Mouse (Mus musculus): ENCODE data around the gene Git1. TPM values are rescaled to one million over a fixed set of nuclear protein-coding genes. Genes with fewer than 3 reads are reported as not detected.
A peak's percentile ranks its signal among the peaks of the same experiment; 100 is the strongest.

Gene Git1
- total and polyA plus RNA-seq, 3 experiments, result 9.5 to 90.7 (median 42.8) TPM

- no peak for DNase-seq (ENCODE audit: low spot score)
These were observed 28.7 kb upstream of the Git1 start for GRCm38 (mm10) chr11:77464684-77465083.

GRCm38 (mm10) chr11:77465111-77465510 is 28.3 kb upstream of the Git1 start:
- H3K36me3 ChIP-seq (replicated peaks), result no peaks in the 10 kb centered on the region
- ATAC-seq (ENCODE audit: extremely low read depth, insufficient number of reproducible peaks, low FRiP score, poor library complexity, severe bottlenecking) (no peak), DNase-seq (ENCODE audit: low spot score) (no peak)
- H3K9me3 ChIP-seq (replicated peaks), result no peaks in the 10 kb centered on the region
- H3K4me3 ChIP-seq (ENCODE audit: low read depth, low read length), result no peak overlapping the region
- H3K27me3 ChIP-seq (ENCODE audit: insufficient read depth, low read length), result peaks cover 72% of the 10 kb centered on the region
- TF ChIP-seq POLR2AphosphoS5 (IDR thresholded peaks at IDR 0.05; ENCODE audit: insufficient replicate concordance, low read depth, low read length) (no peak), TAL1 (conservative IDR thresholded peaks at IDR 0.05; ENCODE audit: low read depth, low read length) (no peak), GATA1 (IDR thresholded peaks at IDR 0.05; ENCODE audit: borderline replicate concordance, low read length) (no peak), CTCF (IDR thresholded peaks at IDR 0.05; ENCODE audit: low read depth, low read length) (no peak), GATA2 (IDR thresholded peaks at IDR 0.05; ENCODE audit: borderline replicate concordance, low read depth, low read length) (no peak)
- H3K4me1 ChIP-seq (ENCODE audit: insufficient read depth, low read depth, low read length), result peaks cover 7% of the 10 kb centered on the region; the same call in 1 of the 2 replicates

More at GRCm38 (mm10) chr11:77464684-77465083, 28.7 kb upstream of the Git1 start:
- Histone ChIP-seq H3K4me1 (ENCODE audit: insufficient read depth, low read depth, low read length) (peaks cover 7% of the 10 kb centered on the region; the same call in 1 of the 2 replicates), H3K27me3 (ENCODE audit: insufficient read depth, low read length) (peaks cover 72% of the 10 kb centered on the region), H3K4me3 (ENCODE audit: low read depth, low read length) (no peak overlapping the region), H3K36me3 (replicated peaks) (no peaks in the 10 kb centered on the region), H3K9me3 (replicated peaks) (no peaks in the 10 kb centered on the region)
- ATAC-seq (ENCODE audit: extremely low read depth, insufficient number of reproducible peaks, low FRiP score, poor library complexity, severe bottlenecking), result no peak
- TF ChIP-seq POLR2AphosphoS5 (IDR thresholded peaks at IDR 0.05; ENCODE audit: insufficient replicate concordance, low read depth, low read length), result no peak
- TF ChIP-seq CTCF (IDR thresholded peaks at IDR 0.05; ENCODE audit: low read depth, low read length), result no peak
- TF ChIP-seq GATA1 (IDR thresholded peaks at IDR 0.05; ENCODE audit: borderline replicate concordance, low read length), result no peak
- no peak for TF ChIP-seq TAL1 (conservative IDR thresholded peaks at IDR 0.05; ENCODE audit: low read depth, low read length)
- no peak for TF ChIP-seq GATA2 (IDR thresholded peaks at IDR 0.05; ENCODE audit: borderline replicate concordance, low read depth, low read length)

- Histone ChIP-seq H3K27me3 (ENCODE audit: insufficient read depth, low read length) (peaks cover 72% of the 10 kb centered on the region), H3K9me3 (replicated peaks) (no peaks in the 10 kb centered on the region), H3K4me1 (ENCODE audit: insufficient read depth, low read depth, low read length) (peaks cover 7% of the 10 kb centered on the region; the same call in 1 of the 2 replicates), H3K4me3 (ENCODE audit: low read depth, low read length) (no peak overlapping the region), H3K36me3 (replicated peaks) (no peaks in the 10 kb centered on the region)
- ATAC-seq (ENCODE audit: extremely low read depth, insufficient number of reproducible peaks, low FRiP score, poor library complexity, severe bottlenecking), result no peak
- no peak for DNase-seq (ENCODE audit: low spot score)
- no peak for TF ChIP-seq CTCF (IDR thresholded peaks at IDR 0.05; ENCODE audit: low read depth, low read length)
- no peak for TF ChIP-seq POLR2AphosphoS5 (IDR thresholded peaks at IDR 0.05; ENCODE audit: insufficient replicate concordance, low read depth, low read length)
- TF ChIP-seq TAL1 (conservative IDR thresholded peaks at IDR 0.05; ENCODE audit: low read depth, low read length), result no peak
- TF ChIP-seq GATA1 (IDR thresholded peaks at IDR 0.05; ENCODE audit: borderline replicate concordance, low read length), result no peak
- no peak for TF ChIP-seq GATA2 (IDR thresholded peaks at IDR 0.05; ENCODE audit: borderline replicate concordance, low read depth, low read length)
These were observed 26.8 kb upstream of the Git1 start for GRCm38 (mm10) chr11:77466544-77466943.

- no peak for TF ChIP-seq GATA1 (IDR thresholded peaks at IDR 0.05; ENCODE audit: borderline replicate concordance, low read length)
- TF ChIP-seq TAL1 (conservative IDR thresholded peaks at IDR 0.05; ENCODE audit: low read depth, low read length), result no peak
- no peak for TF ChIP-seq POLR2AphosphoS5 (IDR thresholded peaks at IDR 0.05; ENCODE audit: insufficient replicate concordance, low read depth, low read length)
- no peak overlapping the region for H3K4me3 ChIP-seq (ENCODE audit: low read depth, low read length)
- no peak for ATAC-seq (ENCODE audit: extremely low read depth, insufficient number of reproducible peaks, low FRiP score, poor library complexity, severe bottlenecking)
These were observed 26.2 kb upstream of the Git1 start for GRCm38 (mm10) chr11:77467157-77467556.

GRCm38 (mm10) chr11:77467784-77468183 is 25.6 kb upstream of the Git1 start:
- Histone ChIP-seq H3K27me3 (ENCODE audit: insufficient read depth, low read length) (peaks cover 71% of the 10 kb centered on the region), H3K4me1 (ENCODE audit: insufficient read depth, low read depth, low read length) (peaks cover 2% of the 10 kb centered on the region; the same call in 1 of the 2 replicates), H3K36me3 (replicated peaks) (no peaks in the 10 kb centered on the region), H3K9me3 (replicated peaks) (no peaks in the 10 kb centered on the region), H3K4me3 (ENCODE audit: low read depth, low read length) (no peak overlapping the region)
- DNase-seq (ENCODE audit: low spot score), result no peak
- no peak for TF ChIP-seq TAL1 (conservative IDR thresholded peaks at IDR 0.05; ENCODE audit: low read depth, low read length)
- no peak for TF ChIP-seq GATA2 (IDR thresholded peaks at IDR 0.05; ENCODE audit: borderline replicate concordance, low read depth, low read length)
- peak; percentile 44; the same call in 1 of the 2 replicates for TF ChIP-seq CTCF (IDR thresholded peaks at IDR 0.05; ENCODE audit: low read depth, low read length)
- no peak for TF ChIP-seq GATA1 (IDR thresholded peaks at IDR 0.05; ENCODE audit: borderline replicate concordance, low read length)
- TF ChIP-seq POLR2AphosphoS5 (IDR thresholded peaks at IDR 0.05; ENCODE audit: insufficient replicate concordance, low read depth, low read length), result no peak
- ATAC-seq (ENCODE audit: extremely low read depth, insufficient number of reproducible peaks, low FRiP score, poor library complexity, severe bottlenecking), result no peak

More at GRCm38 (mm10) chr11:77467157-77467556, 26.2 kb upstream of the Git1 start:
- H3K4me1 ChIP-seq (ENCODE audit: insufficient read depth, low read depth, low read length), result peaks cover 7% of the 10 kb centered on the region; the same call in 1 of the 2 replicates
- H3K9me3 ChIP-seq (replicated peaks), result no peaks in the 10 kb centered on the region
- peak; percentile 58 for DNase-seq (ENCODE audit: low spot score)
- peaks cover 70% of the 10 kb centered on the region for H3K27me3 ChIP-seq (ENCODE audit: insufficient read depth, low read length)
- no peaks in the 10 kb centered on the region for H3K36me3 ChIP-seq (replicated peaks)

GRCm38 (mm10) chr11:77468397-77468796 is 25.0 kb upstream of the Git1 start:
- H3K27me3 ChIP-seq (ENCODE audit: insufficient read depth, low read length), result peaks cover 70% of the 10 kb centered on the region
- H3K4me1 ChIP-seq (ENCODE audit: insufficient read depth, low read depth, low read length), result peaks cover 2% of the 10 kb centered on the region; the same call in 1 of the 2 replicates
- DNase-seq (ENCODE audit: low spot score), result no peak
- H3K36me3 ChIP-seq (replicated peaks), result no peaks in the 10 kb centered on the region
- TF ChIP-seq TAL1 (conservative IDR thresholded peaks at IDR 0.05; ENCODE audit: low read depth, low read length) (no peak), CTCF (IDR thresholded peaks at IDR 0.05; ENCODE audit: low read depth, low read length) (no peak), GATA1 (IDR thresholded peaks at IDR 0.05; ENCODE audit: borderline replicate concordance, low read length) (no peak), POLR2AphosphoS5 (IDR thresholded peaks at IDR 0.05; ENCODE audit: insufficient replicate concordance, low read depth, low read length) (no peak), GATA2 (IDR thresholded peaks at IDR 0.05; ENCODE audit: borderline replicate concordance, low read depth, low read length) (no peak)
- no peak for ATAC-seq (ENCODE audit: extremely low read depth, insufficient number of reproducible peaks, low FRiP score, poor library complexity, severe bottlenecking)
- H3K4me3 ChIP-seq (ENCODE audit: low read depth, low read length), result no peak overlapping the region
- no peaks in the 10 kb centered on the region for H3K9me3 ChIP-seq (replicated peaks)
